Mouse (Mus musculus) T-cell, adult 2 months (primary cell): Measurements from ENCODE around the gene Ccdc71.
A peak's percentile ranks its signal among the peaks of the same experiment; 100 is the strongest.

Experiments
- DNase-seq: peaks from one replicate; pipeline ENCODE4 v3.0.0; 2022; ENCODE audit warnings: low spot score

The Ccdc71 gene

GRCm38 (mm10) chr9:108460319-108461178 is at the start of gene Ccdc71:
Gene Ccdc71, plus strand, starts transcription at chr9:108460527.
- peak; percentile 82 for DNase-seq

GRCm38 (mm10) chr9:108411381-108411942 is 48.9 kb upstream of the Ccdc71 start:
- no peak for DNase-seq

GRCm38 (mm10) chr9:108412221-108412620 is 48.1 kb upstream of the Ccdc71 start:
- DNase-seq = no peak

GRCm38 (mm10) chr9:108428384-108428783 is 31.9 kb upstream of the Ccdc71 start, which contains the start of gene Ccdc36:
Gene Ccdc36, minus strand, starts transcription at chr9:108428484.
- no peak for DNase-seq

GRCm38 (mm10) chr9:108431431-108432067 is 28.8 kb upstream of the Ccdc71 start:
- no peak for DNase-seq

- DNase-seq = no peak
Observed at GRCm38 (mm10) chr9:108436182-108436581, 24.1 kb upstream of the Ccdc71 start, which contains the start of gene BC048562. Gene BC048562, plus strand, starts transcription at chr9:108436482.

- no peak for DNase-seq
Observed at GRCm38 (mm10) chr9:108439176-108439575, 21.2 kb upstream of the Ccdc71 start.

GRCm38 (mm10) chr9:108440485-108440884 is 19.8 kb upstream of the Ccdc71 start:
- no peak for DNase-seq

GRCm38 (mm10) chr9:108441236-108441919 is 18.9 kb upstream of the Ccdc71 start:
- no peak for DNase-seq

GRCm38 (mm10) chr9:108445125-108445524 is 15.2 kb upstream of the Ccdc71 start:
- peak; percentile 27 for DNase-seq

GRCm38 (mm10) chr9:108449860-108450259 is 10.5 kb upstream of the Ccdc71 start:
- no peak for DNase-seq

GRCm38 (mm10) chr9:108450292-108451169 is 9.8 kb upstream of the Ccdc71 start:
- DNase-seq = no peak

- no peak for DNase-seq
Observed at GRCm38 (mm10) chr9:108451170-108451493, 9.2 kb upstream of the Ccdc71 start.

- no peak for DNase-seq
Observed at GRCm38 (mm10) chr9:108451519-108452160, 8.7 kb upstream of the Ccdc71 start.

GRCm38 (mm10) chr9:108452291-108452906 is 7.9 kb upstream of the Ccdc71 start:
- peak; percentile 78 for DNase-seq

GRCm38 (mm10) chr9:108452911-108453310 is 7.4 kb upstream of the Ccdc71 start:
- no peak for DNase-seq

- no peak for DNase-seq
Observed at GRCm38 (mm10) chr9:108453458-108453857, 6.9 kb upstream of the Ccdc71 start.

- DNase-seq = no peak
Observed at GRCm38 (mm10) chr9:108454429-108454828, 5.9 kb upstream of the Ccdc71 start.

- no peak for DNase-seq
Observed at GRCm38 (mm10) chr9:108455747-108456571, 4.4 kb upstream of the Ccdc71 start.

- no peak for DNase-seq
Observed at GRCm38 (mm10) chr9:108456953-108457352, 3.4 kb upstream of the Ccdc71 start.
